Mouse (Mus musculus) heart, postnatal 0 days (tissue): ENCODE measurements around the gene Gm6408.

Experiments used
- CTCF ChIP-seq: IDR thresholded peaks from 2 replicates; pipeline ENCODE4 v1.5.1; 2016; ENCODE audit warnings: antibody characterized with exemption, control low read depth, low read depth
- EP300 ChIP-seq: IDR thresholded peaks from 2 replicates; pipeline ENCODE4 v1.6.1; 2016; ENCODE audit warnings: antibody characterized with exemption, low read depth

DNA sequence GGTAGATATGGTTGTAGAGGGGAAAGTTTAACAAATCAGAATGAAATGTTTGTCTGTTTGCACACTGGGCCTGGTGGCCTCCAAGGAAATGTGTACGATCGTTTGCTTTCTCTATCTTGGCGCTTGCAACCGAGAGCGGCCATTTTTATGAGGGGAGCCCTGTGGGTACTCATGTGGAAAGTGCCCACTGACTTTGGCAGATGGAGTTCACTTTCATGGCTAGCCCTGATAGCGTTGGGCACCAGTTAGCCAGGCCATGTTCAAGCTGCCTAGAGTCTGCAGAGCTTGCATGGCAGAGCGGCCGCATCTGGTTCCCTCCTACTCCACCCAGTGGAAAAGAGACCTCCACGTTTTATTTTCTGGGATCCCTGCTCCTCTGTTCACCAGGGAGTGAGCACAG, 10.9 kb upstream of the Gm6408 start:
- no peak for TF ChIP-seq CTCF
- no peak for TF ChIP-seq EP300
